Mouse (Mus musculus): Measurements from ENCODE around the gene Slc4a2.

GRCm38 (mm10) chr5:24483326-24483725 lies 59.7 kb downstream of the Slc4a2 start:
- TF ChIP-seq CTCF (IDR thresholded peaks at IDR 0.05; ENCODE audit: extremely low read depth, insufficient read length, insufficient replicate concordance, low read depth, low read length) (peak; percentile 89), POLR2A (IDR thresholded peaks at IDR 0.05; ENCODE audit: low read depth, low read length) (no peak; the same call in 1 of the 2 replicates)
